Mouse (Mus musculus) lung, embryonic 15.5 days (tissue): Measurements from ENCODE around the gene Rgs6. TPM values are rescaled to one million over a fixed set of nuclear protein-coding genes. Genes with fewer than 3 reads are reported as not detected.

Experiments used
- ATAC-seq: fragments of 200-750 bp; cut with Nextera tagmentation; 2 replicates; pipeline ENCODE4 v1.8.0; 2017; ENCODE audit warnings: moderate number of reproducible peaks, borderline replicate concordance; ENCODE audit not compliant: low FRiP score, low TSS enrichment; ENCODE audit errors: extremely low read depth
- H3K27ac ChIP-seq: fragments of 300-500 bp; sonication (generic); 2 replicates; pipeline ENCODE4 v1.5.1; 2015; ENCODE audit warnings: moderate library complexity, mild to moderate bottlenecking, inconsistent platforms
- H3K27me3 ChIP-seq: fragments of 300-500 bp; sonication (generic); 2 replicates; pipeline ENCODE4 v1.6.1; 2015; ENCODE audit warnings: inconsistent platforms
- H3K36me3 ChIP-seq: fragments of 300-500 bp; sonication (generic); 2 replicates; pipeline ENCODE4 v1.6.1; 2015; ENCODE audit warnings: inconsistent platforms
- H3K4me1 ChIP-seq: fragments of 300-500 bp; sonication (generic); 2 replicates; pipeline ENCODE4 v1.6.1; 2015; ENCODE audit warnings: inconsistent platforms
- H3K4me2 ChIP-seq: fragments of 300-500 bp; sonication (generic); 2 replicates; pipeline ENCODE4 v1.6.1; 2015; ENCODE audit warnings: inconsistent platforms, mild to moderate bottlenecking, moderate library complexity
- H3K4me3 ChIP-seq: fragments of 300-500 bp; sonication (generic); 2 replicates; pipeline ENCODE4 v1.5.1; 2015; ENCODE audit warnings: mild to moderate bottlenecking, inconsistent platforms
- H3K9ac ChIP-seq: fragments of 300-500 bp; sonication (generic); 2 replicates; pipeline ENCODE4 v1.6.1; 2015; ENCODE audit warnings: inconsistent platforms
- H3K9me3 ChIP-seq: fragments of 300-500 bp; sonication (generic); 2 replicates; pipeline ENCODE4 v1.6.1; 2016; ENCODE audit warnings: inconsistent platforms
- WGBS: fragments of 180-500 bp; shearing (Covaris S2); methylation state at CpG from one replicate; pipeline ENCODE4 v1.1.7; 2015; 5-methylcytosine and 5-hydroxymethylcytosine counted together
- polyA plus RNA-seq: library from polyadenylated mRNA; unstranded; fragments of >200 nt; fragmentation: Nextera tagmentation; extraction: Ambion mirVana; gene quantifications from 2 replicates; pipeline ENCODE4 v1.2.1, GENCODE M21; 2015

Gene Rgs6
- polyA plus RNA-seq, 1 experiment from 2014 or later, result 4.0 TPM

GRCm38 (mm10) chr12:82600406-82600805 lies 12.3 kb downstream of the Rgs6 start:
- Histone ChIP-seq H3K4me3 (no peak overlapping the region), H3K9me3 (no peaks in the 10 kb centered on the region), H3K27me3 (no peaks in the 10 kb centered on the region), H3K27ac (no peak overlapping the region), H3K4me2 (no peak overlapping the region), H3K36me3 (no peaks in the 10 kb centered on the region), H3K4me1 (no peaks in the 10 kb centered on the region), H3K9ac (no peak overlapping the region)
- WGBS, result 71% methylated on average over 6 of the region's 6 CpGs
- no peak for ATAC-seq

GRCm38 (mm10) chr12:82602823-82603222 lies 14.7 kb downstream of the Rgs6 start:
- WGBS, result 83% methylated on average over 4 of the region's 4 CpGs
- H3K36me3 ChIP-seq, result no peaks in the 10 kb centered on the region
- no peak overlapping the region for H3K27ac ChIP-seq
- H3K4me1 ChIP-seq, result no peaks in the 10 kb centered on the region
- ATAC-seq, result no peak
- H3K4me3 ChIP-seq, result no peak overlapping the region
- no peak overlapping the region for H3K4me2 ChIP-seq
- no peaks in the 10 kb centered on the region for H3K9me3 ChIP-seq
- H3K9ac ChIP-seq, result no peak overlapping the region
- no peaks in the 10 kb centered on the region for H3K27me3 ChIP-seq

GRCm38 (mm10) chr12:82603308-82603707 lies 15.2 kb downstream of the Rgs6 start:
- no peaks in the 10 kb centered on the region for H3K27me3 ChIP-seq
- no peak overlapping the region for H3K4me3 ChIP-seq
- 57% methylated on average over 1 of the region's 1 CpGs for WGBS
- no peak overlapping the region for H3K4me2 ChIP-seq
- H3K27ac ChIP-seq, result no peak overlapping the region
- no peaks in the 10 kb centered on the region for H3K36me3 ChIP-seq
- no peak overlapping the region for H3K9ac ChIP-seq
- ATAC-seq, result no peak
- no peaks in the 10 kb centered on the region for H3K9me3 ChIP-seq
- H3K4me1 ChIP-seq, result no peaks in the 10 kb centered on the region

- 37% methylated on average over 4 of the region's 4 CpGs for WGBS
- no peaks in the 10 kb centered on the region for H3K36me3 ChIP-seq
- no peak overlapping the region for H3K27ac ChIP-seq
These were observed 15.9 kb downstream of the Rgs6 start for GRCm38 (mm10) chr12:82603979-82604378.

GRCm38 (mm10) chr12:82612769-82613660 lies 24.9 kb downstream of the Rgs6 start:
- H3K4me3 ChIP-seq, result no peak overlapping the region
- ATAC-seq, result peak; percentile 82
- peak overlapping the region; percentile 53 for H3K27ac ChIP-seq
- 0 out of 2 replicates have a peak, but pooled peaks cover 7% of the 10 kb centered on the region for H3K4me1 ChIP-seq
- H3K4me2 ChIP-seq, result no peak overlapping the region
- 45% methylated on average over 13 of the region's 13 CpGs for WGBS
- peaks cover 29% of the 10 kb centered on the region for H3K27me3 ChIP-seq
- H3K9ac ChIP-seq, result no peak overlapping the region
- H3K9me3 ChIP-seq, result no peaks in the 10 kb centered on the region
- H3K36me3 ChIP-seq, result no peaks in the 10 kb centered on the region

More at GRCm38 (mm10) chr12:82603979-82604378, 15.9 kb downstream of the Rgs6 start:
- Histone ChIP-seq H3K4me3 (no peak overlapping the region), H3K4me1 (no peaks in the 10 kb centered on the region), H3K9me3 (no peaks in the 10 kb centered on the region), H3K9ac (no peak overlapping the region), H3K4me2 (no peak overlapping the region), H3K27me3 (no peaks in the 10 kb centered on the region)
- no peak for ATAC-seq

GRCm38 (mm10) chr12:82616486-82616812 lies 28.4 kb downstream of the Rgs6 start:
- no peak for ATAC-seq
- Histone ChIP-seq H3K27ac (no peak overlapping the region), H3K27me3 (peaks cover 58% of the 10 kb centered on the region), H3K4me1 (0 out of 2 replicates have a peak, but pooled peaks cover 7% of the 10 kb centered on the region), H3K9me3 (no peaks in the 10 kb centered on the region), H3K4me3 (peak overlapping the region; percentile 61), H3K36me3 (no peaks in the 10 kb centered on the region), H3K4me2 (peak overlapping the region; percentile 98), H3K9ac (peak overlapping the region; percentile 59)
- WGBS, result 2% methylated on average over 19 of the region's 19 CpGs

GRCm38 (mm10) chr12:82616813-82617681 lies 29.0 kb downstream of the Rgs6 start:
- peak; percentile 74 for ATAC-seq
- WGBS, result under 1% methylated on average over 86 of the region's 86 CpGs
- no peak overlapping the region for H3K27ac ChIP-seq

GRCm38 (mm10) chr12:82617682-82618370 lies 29.7 kb downstream of the Rgs6 start:
- no peak for ATAC-seq
- H3K4me3 ChIP-seq, result peak overlapping the region; percentile 61
- H3K4me2 ChIP-seq, result peak overlapping the region; percentile 98
- peak overlapping the region; percentile 59 for H3K9ac ChIP-seq
- no peaks in the 10 kb centered on the region for H3K9me3 ChIP-seq
- no peak overlapping the region for H3K27ac ChIP-seq
- peaks cover 58% of the 10 kb centered on the region for H3K27me3 ChIP-seq
- WGBS, result 17% methylated on average over 20 of the region's 20 CpGs
- no peaks in the 10 kb centered on the region for H3K36me3 ChIP-seq
- H3K4me1 ChIP-seq, result 0 out of 2 replicates have a peak, but pooled peaks cover 7% of the 10 kb centered on the region

More at GRCm38 (mm10) chr12:82616813-82617681, 29.0 kb downstream of the Rgs6 start:
- no peaks in the 10 kb centered on the region for H3K36me3 ChIP-seq
- no peaks in the 10 kb centered on the region for H3K9me3 ChIP-seq
- H3K27me3 ChIP-seq, result peaks cover 58% of the 10 kb centered on the region
- 0 out of 2 replicates have a peak, but pooled peaks cover 7% of the 10 kb centered on the region for H3K4me1 ChIP-seq
- peak overlapping the region; percentile 98 for H3K4me2 ChIP-seq
- peak overlapping the region; percentile 61 for H3K4me3 ChIP-seq
- H3K9ac ChIP-seq, result peak overlapping the region; percentile 59

- Histone ChIP-seq H3K4me1 (no peaks in the 10 kb centered on the region), H3K27ac (no peak overlapping the region), H3K36me3 (no peaks in the 10 kb centered on the region), H3K9me3 (no peaks in the 10 kb centered on the region), H3K4me3 (no peak overlapping the region), H3K4me2 (no peak overlapping the region), H3K9ac (no peak overlapping the region), H3K27me3 (no peaks in the 10 kb centered on the region)
- no peak for ATAC-seq
- WGBS, result 86% methylated on average over 10 of the region's 10 CpGs
These were observed 52.3 kb downstream of the Rgs6 start for GRCm38 (mm10) chr12:82640441-82640840.

- H3K27ac ChIP-seq, result no peak overlapping the region
- H3K9me3 ChIP-seq, result no peaks in the 10 kb centered on the region
- no peak overlapping the region for H3K4me2 ChIP-seq
- H3K9ac ChIP-seq, result no peak overlapping the region
- WGBS, result 91% methylated on average over 4 of the region's 4 CpGs
- ATAC-seq, result no peak
- no peaks in the 10 kb centered on the region for H3K27me3 ChIP-seq
- H3K4me3 ChIP-seq, result no peak overlapping the region
- H3K36me3 ChIP-seq, result no peaks in the 10 kb centered on the region
- H3K4me1 ChIP-seq, result 0 out of 2 replicates have a peak, but pooled peaks cover 3% of the 10 kb centered on the region
These were observed 59.8 kb downstream of the Rgs6 start for GRCm38 (mm10) chr12:82647876-82648275.

- ATAC-seq, result no peak
- no peak overlapping the region for H3K4me2 ChIP-seq
- H3K27me3 ChIP-seq, result no peaks in the 10 kb centered on the region
- no peak overlapping the region for H3K9ac ChIP-seq
- no peaks in the 10 kb centered on the region for H3K36me3 ChIP-seq
- H3K4me3 ChIP-seq, result no peak overlapping the region
- 37% methylated on average over 5 of the region's 5 CpGs for WGBS
- no peak overlapping the region for H3K27ac ChIP-seq
- H3K9me3 ChIP-seq, result no peaks in the 10 kb centered on the region
- H3K4me1 ChIP-seq, result 0 out of 2 replicates have a peak, but pooled peaks cover 3% of the 10 kb centered on the region
These were observed 61.9 kb downstream of the Rgs6 start for GRCm38 (mm10) chr12:82649991-82650390.
